Mouse (Mus musculus) megakaryocyte, embryonic 14.5 days (primary cell): ENCODE measurements around the gene Myom1.

Source experiments
- FLI1 ChIP-seq: IDR thresholded peaks from 2 replicates; pipeline ENCODE4 v1.6.1; 2012; ENCODE audit warnings: low read length, inconsistent platforms, mixed read lengths
- GATA1 ChIP-seq: IDR thresholded peaks from 3 replicates; pipeline ENCODE4 v1.6.1; 2012; ENCODE audit warnings: mixed read lengths, low read length, inconsistent platforms, borderline replicate concordance

DNA sequence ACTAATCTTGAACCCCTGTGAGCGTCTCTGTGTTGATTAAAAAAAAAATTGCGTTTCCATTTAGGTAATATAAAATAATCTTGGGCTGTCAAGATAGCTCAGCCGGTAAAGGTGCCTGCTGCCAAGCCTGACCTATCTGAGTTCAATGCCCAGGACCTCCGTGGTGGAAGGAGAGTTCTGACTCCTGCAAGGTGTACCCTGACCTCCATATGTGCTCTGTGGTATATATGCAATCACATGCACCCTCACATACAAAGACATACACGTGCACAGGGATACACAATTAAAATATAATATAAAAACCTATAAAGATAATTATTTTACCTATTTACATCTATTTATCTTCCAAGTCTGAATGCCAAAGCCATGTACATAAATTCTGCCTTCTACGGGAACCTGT is 62.7 kb downstream of the Myom1 start:
- TF ChIP-seq GATA1 (no peak), FLI1 (no peak)
